Mouse (Mus musculus) neural tube, embryonic 12.5 days (tissue): Measurements from ENCODE around the gene Adamts5. TPM values are rescaled to one million over a fixed set of nuclear protein-coding genes. Genes with fewer than 3 reads are reported as not detected.

Experiments
- ATAC-seq: fragments of 200-750 bp; cut with Nextera tagmentation; 2 replicates; pipeline ENCODE4 v1.8.0; 2017; ENCODE audit warnings: low read depth, mild to moderate bottlenecking, moderate TSS enrichment, moderate library complexity; ENCODE audit not compliant: low FRiP score
- H3K27ac ChIP-seq: fragments of 300-500 bp; sonication (generic); 2 replicates; pipeline ENCODE4 v1.5.1; 2016
- H3K27me3 ChIP-seq: fragments of 300-500 bp; sonication (generic); replicated peaks from 2 replicates; pipeline ENCODE4 v1.6.1; 2016; ENCODE audit warnings: mild to moderate bottlenecking
- H3K36me3 ChIP-seq: fragments of 300-500 bp; sonication (generic); 2 replicates; pipeline ENCODE4 v1.6.1; 2016; ENCODE audit warnings: mild to moderate bottlenecking
- H3K4me1 ChIP-seq: fragments of 300-500 bp; sonication (generic); 2 replicates; pipeline ENCODE4 v1.6.1; 2016
- H3K4me2 ChIP-seq: fragments of 300-500 bp; sonication (generic); replicated peaks from 2 replicates; pipeline ENCODE4 v1.6.1; 2016; ENCODE audit warnings: mild to moderate bottlenecking
- H3K4me3 ChIP-seq: fragments of 300-500 bp; sonication (generic); 2 replicates; pipeline ENCODE4 v1.5.1; 2016
- H3K9ac ChIP-seq: fragments of 300-500 bp; sonication (generic); 2 replicates; pipeline ENCODE4 v1.6.1; 2016; ENCODE audit warnings: mild to moderate bottlenecking
- H3K9me3 ChIP-seq: fragments of 300-500 bp; sonication (generic); 2 replicates; pipeline ENCODE4 v1.6.1; 2016; ENCODE audit warnings: mild to moderate bottlenecking
- WGBS: fragments of 180-500 bp; shearing (Covaris S2); methylation state at CpG from one replicate; pipeline ENCODE4 v1.1.7; 2016; 5-methylcytosine and 5-hydroxymethylcytosine counted together
- polyA plus RNA-seq: library from polyadenylated mRNA; unstranded; fragments of >200 nt; fragmentation: Nextera tagmentation; extraction: Ambion mirVana; gene quantifications from 2 replicates; pipeline ENCODE4 v1.2.1, GENCODE M21; 2016

Adamts5 gene
- polyA plus RNA-seq, 1 experiment from 2014 or later: 3.4 TPM

GRCm38 (mm10) chr16:85889778-85890177 lies 11.8 kb downstream of the Adamts5 start:
- Histone ChIP-seq H3K4me3 (no peak overlapping the region), H3K4me2 (no peak overlapping the region), H3K27me3 (no peaks in the 10 kb centered on the region), H3K36me3 (no peaks in the 10 kb centered on the region), H3K9ac (no peak overlapping the region), H3K4me1 (peaks cover 5% of the 10 kb centered on the region; the same call in 1 of the 2 replicates), H3K9me3 (no peaks in the 10 kb centered on the region), H3K27ac (no peak overlapping the region)
- 58% methylated on average over 5 of the region's 5 CpGs for WGBS
- ATAC-seq: peak; percentile 30; the same call in 1 of the 2 replicates

- H3K4me1 ChIP-seq: peaks cover 5% of the 10 kb centered on the region; the same call in 1 of the 2 replicates
- 29% methylated on average over 13 of the region's 13 CpGs for WGBS
- H3K27ac ChIP-seq: no peak overlapping the region
- H3K9me3 ChIP-seq: no peaks in the 10 kb centered on the region
- no peak overlapping the region for H3K9ac ChIP-seq
- no peak overlapping the region for H3K4me3 ChIP-seq
- peak; percentile 96 for ATAC-seq
- H3K36me3 ChIP-seq: no peaks in the 10 kb centered on the region
- no peak overlapping the region for H3K4me2 ChIP-seq
- H3K27me3 ChIP-seq: no peaks in the 10 kb centered on the region
Measured at GRCm38 (mm10) chr16:85887289-85888051, 14.2 kb downstream of the Adamts5 start.

GRCm38 (mm10) chr16:85879075-85879474 lies 22.6 kb downstream of the Adamts5 start:
- Histone ChIP-seq H3K4me2 (no peak overlapping the region), H3K27ac (no peak overlapping the region), H3K9me3 (no peaks in the 10 kb centered on the region), H3K9ac (no peak overlapping the region), H3K27me3 (no peaks in the 10 kb centered on the region), H3K36me3 (no peaks in the 10 kb centered on the region), H3K4me1 (no peaks in the 10 kb centered on the region), H3K4me3 (no peak overlapping the region)
- WGBS: 90% methylated on average over 7 of the region's 7 CpGs
- no peak for ATAC-seq

GRCm38 (mm10) chr16:85874141-85874540 lies 27.5 kb downstream of the Adamts5 start:
- Histone ChIP-seq H3K9me3 (no peaks in the 10 kb centered on the region), H3K36me3 (no peaks in the 10 kb centered on the region), H3K4me1 (no peaks in the 10 kb centered on the region), H3K4me2 (no peak overlapping the region), H3K4me3 (no peak overlapping the region), H3K27me3 (no peaks in the 10 kb centered on the region), H3K27ac (no peak overlapping the region), H3K9ac (no peak overlapping the region)
- no peak for ATAC-seq
- WGBS: 97% methylated on average over 3 of the region's 3 CpGs

GRCm38 (mm10) chr16:85871971-85872370 lies 29.7 kb downstream of the Adamts5 start:
- H3K4me2 ChIP-seq: no peak overlapping the region
- H3K36me3 ChIP-seq: no peaks in the 10 kb centered on the region
- H3K4me1 ChIP-seq: no peaks in the 10 kb centered on the region
- no peak overlapping the region for H3K4me3 ChIP-seq
- H3K27ac ChIP-seq: no peak overlapping the region
- 73% methylated on average over 2 of the region's 2 CpGs for WGBS
- H3K9ac ChIP-seq: no peak overlapping the region
- H3K9me3 ChIP-seq: no peaks in the 10 kb centered on the region
- H3K27me3 ChIP-seq: no peaks in the 10 kb centered on the region
- no peak for ATAC-seq

- no peak overlapping the region for H3K27ac ChIP-seq
- H3K36me3 ChIP-seq: no peaks in the 10 kb centered on the region
- no peak overlapping the region for H3K9ac ChIP-seq
- H3K4me1 ChIP-seq: no peaks in the 10 kb centered on the region
- H3K9me3 ChIP-seq: no peaks in the 10 kb centered on the region
- no peak overlapping the region for H3K4me3 ChIP-seq
- H3K27me3 ChIP-seq: no peaks in the 10 kb centered on the region
- ATAC-seq: no peak
- H3K4me2 ChIP-seq: no peak overlapping the region
Measured at GRCm38 (mm10) chr16:85871248-85871647, 30.4 kb downstream of the Adamts5 start.

GRCm38 (mm10) chr16:85864691-85865389 lies 36.8 kb downstream of the Adamts5 start:
- WGBS: 92% methylated on average over 4 of the region's 4 CpGs
- Histone ChIP-seq H3K4me2 (no peak overlapping the region), H3K27ac (no peak overlapping the region), H3K4me1 (no peaks in the 10 kb centered on the region), H3K9me3 (no peaks in the 10 kb centered on the region), H3K4me3 (no peak overlapping the region), H3K36me3 (peaks cover 4% of the 10 kb centered on the region; the same call in 1 of the 2 replicates), H3K9ac (no peak overlapping the region), H3K27me3 (no peaks in the 10 kb centered on the region)
- ATAC-seq: no peak

GRCm38 (mm10) chr16:85854505-85854904 lies 47.1 kb downstream of the Adamts5 start:
- Histone ChIP-seq H3K9me3 (no peaks in the 10 kb centered on the region), H3K4me2 (no peak overlapping the region), H3K4me1 (no peaks in the 10 kb centered on the region), H3K4me3 (no peak overlapping the region), H3K36me3 (no peaks in the 10 kb centered on the region), H3K9ac (no peak overlapping the region), H3K27ac (no peak overlapping the region), H3K27me3 (no peaks in the 10 kb centered on the region)
- no peak for ATAC-seq
- WGBS: 94% methylated on average over 5 of the region's 5 CpGs

GRCm38 (mm10) chr16:85827066-85827465 lies 74.6 kb downstream of the Adamts5 start:
- Histone ChIP-seq H3K9ac (no peak overlapping the region), H3K36me3 (no peaks in the 10 kb centered on the region), H3K27ac (no peak overlapping the region), H3K4me1 (no peaks in the 10 kb centered on the region), H3K27me3 (no peaks in the 10 kb centered on the region), H3K4me3 (no peak overlapping the region), H3K9me3 (no peaks in the 10 kb centered on the region), H3K4me2 (no peak overlapping the region)
- 78% methylated on average over 3 of the region's 3 CpGs for WGBS
- ATAC-seq: no peak

GRCm38 (mm10) chr16:85822330-85822916 lies 79.2 kb downstream of the Adamts5 start:
- no peaks in the 10 kb centered on the region for H3K4me1 ChIP-seq
- no peaks in the 10 kb centered on the region for H3K36me3 ChIP-seq
- H3K4me3 ChIP-seq: no peak overlapping the region
- H3K4me2 ChIP-seq: no peak overlapping the region
- H3K27ac ChIP-seq: no peak overlapping the region
- no peak for ATAC-seq
- H3K27me3 ChIP-seq: no peaks in the 10 kb centered on the region
- no peak overlapping the region for H3K9ac ChIP-seq
- no peaks in the 10 kb centered on the region for H3K9me3 ChIP-seq
- WGBS: 80% methylated on average over 5 of the region's 5 CpGs

- WGBS: 64% methylated on average over 5 of the region's 5 CpGs
- H3K9me3 ChIP-seq: no peaks in the 10 kb centered on the region
- no peaks in the 10 kb centered on the region for H3K27me3 ChIP-seq
- peak; percentile 37; the same call in 1 of the 2 replicates for ATAC-seq
- no peaks in the 10 kb centered on the region for H3K4me1 ChIP-seq
- no peak overlapping the region for H3K9ac ChIP-seq
- H3K27ac ChIP-seq: no peak overlapping the region
- no peak overlapping the region for H3K4me3 ChIP-seq
- no peak overlapping the region for H3K4me2 ChIP-seq
- no peaks in the 10 kb centered on the region for H3K36me3 ChIP-seq
Measured at GRCm38 (mm10) chr16:85819808-85820458, 81.7 kb downstream of the Adamts5 start.

GRCm38 (mm10) chr16:85814116-85814515 lies 87.5 kb downstream of the Adamts5 start:
- ATAC-seq: no peak
- Histone ChIP-seq H3K27me3 (no peaks in the 10 kb centered on the region), H3K4me3 (no peak overlapping the region), H3K27ac (no peak overlapping the region), H3K9me3 (no peaks in the 10 kb centered on the region), H3K36me3 (no peaks in the 10 kb centered on the region), H3K9ac (no peak overlapping the region), H3K4me1 (no peaks in the 10 kb centered on the region), H3K4me2 (no peak overlapping the region)
- WGBS: 94% methylated on average over 2 of the region's 2 CpGs
